Mouse (Mus musculus) thymus, postnatal 4 days (tissue): ENCODE results near the gene Slc17a7.
"Not testable (repeated sequence)": the region's sequence is repeated elsewhere in the genome, so short reads cannot be mapped to it uniquely, and the experiment has no call there.

ENCODE experiments used
- DNase-seq: peaks from one replicate; pipeline ENCODE4 v3.0.0; 2021

The Slc17a7 gene

DNA sequence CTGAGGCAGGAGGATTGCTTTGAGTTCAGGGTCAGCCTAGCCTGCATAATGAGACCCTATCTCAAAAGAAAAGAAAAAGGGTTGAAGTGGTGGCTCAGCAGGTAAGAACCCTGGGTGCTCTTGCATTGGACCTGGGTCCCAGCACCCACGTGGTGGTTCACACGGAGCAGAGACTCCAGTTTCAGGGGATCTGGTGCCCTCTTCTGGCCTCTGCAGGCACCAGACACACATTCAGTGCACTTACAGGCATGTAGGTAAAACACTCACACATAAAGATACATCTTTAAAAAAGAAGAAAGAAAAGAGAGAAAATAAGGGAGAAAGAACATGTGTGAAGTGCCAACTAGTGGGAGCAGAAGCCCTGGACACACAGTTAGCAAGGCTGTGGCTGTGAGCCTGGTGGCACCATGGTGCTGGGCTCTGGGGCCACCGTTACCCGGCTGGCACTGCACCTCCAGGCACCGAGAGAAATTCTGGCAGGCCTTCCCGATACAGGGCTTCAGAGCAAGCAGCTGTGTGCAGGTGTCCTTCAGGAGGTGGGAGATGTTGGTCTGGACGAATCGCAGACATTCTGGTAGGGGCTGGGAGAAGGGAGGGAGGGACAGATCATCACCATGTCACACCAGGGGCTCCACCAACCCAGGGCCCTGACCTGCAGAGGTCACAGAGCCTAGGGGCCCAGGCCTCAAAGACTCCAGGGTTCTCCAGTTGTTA lies 30.1 kb upstream of the Slc17a7 start:
- no peak for DNase-seq

DNA sequence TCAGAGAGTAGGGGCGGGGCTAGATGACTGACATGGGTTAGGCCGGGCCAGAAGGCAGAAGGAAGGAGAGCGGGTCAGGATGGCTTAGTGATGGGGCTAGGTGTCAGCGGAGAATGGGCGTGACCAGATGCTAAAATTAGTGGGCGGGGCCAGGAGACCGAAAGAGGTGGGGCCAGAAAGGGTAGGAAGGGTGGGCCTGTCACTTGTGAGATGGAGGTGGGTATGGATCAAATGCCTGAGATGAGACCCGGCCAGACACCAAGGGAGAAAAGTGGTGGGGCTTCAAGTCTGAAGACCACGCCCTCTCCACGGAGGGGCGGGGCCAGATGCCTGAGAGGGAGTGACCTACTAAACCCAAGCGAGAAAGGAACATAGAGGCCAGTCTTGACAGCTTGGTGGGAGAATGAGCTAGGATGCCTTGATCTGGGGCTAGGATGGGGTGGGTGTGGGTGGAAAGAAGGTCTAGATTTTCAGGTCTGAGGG lies 29.2 kb upstream of the Slc17a7 start:
- DNase-seq = peak; percentile 83

DNA sequence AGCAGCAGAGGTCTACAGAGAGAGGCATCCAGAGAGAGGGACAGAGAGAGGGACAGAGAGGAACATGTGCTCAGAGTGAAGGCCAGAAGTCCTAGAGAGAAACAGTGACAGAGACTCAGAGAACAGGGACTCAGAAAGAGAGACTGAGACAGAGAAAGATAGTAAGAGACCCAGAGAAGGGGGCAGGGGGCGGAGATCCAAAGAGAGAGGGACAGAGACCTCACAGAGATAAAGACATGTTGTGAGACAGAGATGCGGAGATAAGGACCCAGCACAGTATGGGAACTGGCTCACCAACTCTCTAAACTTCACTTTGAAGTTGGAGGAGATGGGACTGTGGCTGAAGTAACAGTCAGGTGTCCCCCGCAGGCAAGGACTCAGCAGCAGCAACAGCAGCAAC lies 28.4 kb upstream of the Slc17a7 start:
- DNase-seq = no peak

DNA sequence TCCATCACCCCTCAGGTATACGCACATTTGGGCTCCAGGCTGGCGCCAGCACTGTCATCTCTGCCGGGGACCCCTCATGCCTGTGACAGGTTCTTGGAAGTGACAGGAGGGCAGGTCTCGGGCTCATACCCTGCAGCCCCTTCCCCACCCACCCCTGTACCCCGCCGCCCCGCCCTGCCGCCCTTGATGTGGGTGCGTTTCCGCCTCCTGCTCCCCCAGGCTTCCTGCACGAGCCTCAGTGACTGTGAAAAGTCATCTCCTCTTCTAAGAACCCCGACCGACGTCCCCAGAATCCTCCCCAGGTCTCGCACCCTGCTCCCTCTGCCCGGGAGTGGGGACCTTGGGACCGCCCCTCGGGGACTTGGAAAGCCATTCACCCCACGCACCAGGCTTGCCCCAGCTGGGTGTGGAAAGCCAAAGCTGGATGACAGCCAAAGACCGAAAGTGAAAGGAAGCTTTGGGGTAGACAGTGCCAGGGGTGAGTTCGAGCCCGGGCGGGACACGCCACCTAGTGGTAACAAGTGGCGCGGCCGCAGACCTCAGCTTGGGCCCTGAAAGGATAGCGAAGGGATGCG lies 27.7 kb upstream of the Slc17a7 start, which contains the start of the genes Gm45713 and Flt3l:
Gm45713 (minus strand) TSS at position 239 of the 575 bp plus-strand sequence.
Flt3l (minus strand) TSS at position 440 of the 575 bp plus-strand sequence.
- peak; percentile 93 for DNase-seq

DNA sequence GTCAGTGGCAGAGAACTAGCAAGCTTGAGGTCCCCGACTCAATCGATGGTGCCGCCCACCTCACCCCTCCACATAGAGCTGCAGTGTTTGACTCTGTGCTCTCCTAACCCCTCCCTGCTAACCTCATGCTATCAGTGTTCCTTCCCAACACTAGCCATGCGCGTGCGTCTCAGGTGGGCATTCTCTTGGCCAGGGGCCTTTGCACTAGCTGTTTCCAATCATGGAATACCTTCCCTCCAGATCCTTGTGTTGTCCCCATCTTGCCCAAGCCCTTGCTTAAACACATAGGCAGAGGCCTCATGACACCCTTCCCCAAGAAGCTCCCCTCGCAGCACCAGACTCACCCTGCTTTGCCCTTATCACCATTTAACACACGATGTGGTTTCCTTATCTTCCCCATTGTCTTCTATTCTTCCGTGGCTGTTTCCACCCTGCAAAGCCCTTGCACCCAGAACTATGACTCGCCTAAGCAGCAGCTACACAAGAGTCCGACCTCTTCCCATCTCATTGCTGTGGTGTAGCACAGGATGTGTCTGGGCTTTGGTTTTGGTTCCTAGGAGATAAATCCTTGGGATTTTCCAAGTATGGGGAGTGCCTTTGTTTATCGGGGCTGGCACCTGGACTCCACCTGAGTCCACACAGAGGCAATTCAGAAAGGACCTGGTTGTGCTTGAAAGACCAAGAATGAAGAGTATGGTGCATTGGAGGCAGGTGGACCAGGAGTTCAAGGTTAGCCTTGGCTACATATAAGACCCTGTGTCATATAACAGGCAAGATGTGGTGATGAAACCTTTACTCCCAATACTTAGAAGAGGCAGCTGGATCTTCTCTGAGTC lies 26.4 kb upstream of the Slc17a7 start:
- peak; percentile 64 for DNase-seq

DNA sequence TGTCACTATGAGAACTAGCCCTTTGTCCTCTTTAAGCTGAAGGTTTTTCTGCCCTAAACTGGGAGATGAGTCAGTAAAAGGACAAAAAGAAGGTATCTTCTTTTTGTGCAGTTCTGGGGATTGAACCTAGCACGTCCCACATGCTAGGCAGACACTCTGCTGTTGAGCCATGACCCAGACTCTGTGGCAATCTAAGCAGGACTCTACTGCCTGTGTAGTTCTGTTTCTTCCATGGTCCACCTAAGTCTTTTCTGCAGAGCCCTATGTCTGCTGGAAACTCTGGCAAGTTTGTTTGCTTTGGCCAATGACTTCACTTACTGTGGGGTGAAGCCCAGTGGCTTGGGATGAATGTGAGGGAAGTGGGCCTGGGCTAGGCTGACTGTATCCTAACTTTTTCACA lies 25.3 kb upstream of the Slc17a7 start:
- no peak for DNase-seq

DNA sequence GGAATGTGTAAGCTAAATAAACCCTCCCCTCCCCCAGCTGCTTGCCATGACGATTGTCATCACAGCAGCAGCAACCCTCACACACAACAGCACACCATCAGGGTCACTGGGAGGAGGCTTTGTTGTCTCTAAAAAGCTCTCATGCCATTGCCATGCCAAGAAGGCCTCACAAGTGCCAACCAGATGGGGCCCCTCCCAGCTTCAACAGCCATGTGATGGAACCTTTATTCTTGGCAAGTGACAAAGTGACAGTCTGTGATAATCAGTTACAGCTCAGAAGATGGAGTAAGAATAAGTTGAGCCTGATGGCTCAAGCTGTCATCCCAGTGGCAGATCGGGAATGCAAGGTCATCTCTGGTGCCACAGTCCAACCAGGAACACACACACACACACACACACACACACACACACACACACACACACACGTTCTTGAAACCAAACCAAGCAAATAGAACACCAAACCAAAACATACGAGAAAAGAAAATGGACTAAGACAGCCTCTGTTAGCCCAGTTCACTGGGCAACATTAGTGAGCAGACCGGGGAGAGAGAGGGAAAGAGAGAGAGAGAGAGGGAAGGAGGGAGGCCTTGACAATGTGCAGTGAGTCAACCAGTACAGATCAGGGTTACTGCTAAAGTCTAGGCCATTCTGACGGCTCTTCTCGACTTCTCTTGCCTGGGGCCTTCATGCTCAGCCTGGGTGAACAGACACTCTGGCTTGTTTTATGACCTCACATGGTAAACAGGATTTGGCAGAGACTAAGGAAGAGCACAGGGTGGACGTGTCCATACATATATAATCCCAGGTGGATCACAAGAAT lies 23.6 kb upstream of the Slc17a7 start:
- DNase-seq = no peak

DNA sequence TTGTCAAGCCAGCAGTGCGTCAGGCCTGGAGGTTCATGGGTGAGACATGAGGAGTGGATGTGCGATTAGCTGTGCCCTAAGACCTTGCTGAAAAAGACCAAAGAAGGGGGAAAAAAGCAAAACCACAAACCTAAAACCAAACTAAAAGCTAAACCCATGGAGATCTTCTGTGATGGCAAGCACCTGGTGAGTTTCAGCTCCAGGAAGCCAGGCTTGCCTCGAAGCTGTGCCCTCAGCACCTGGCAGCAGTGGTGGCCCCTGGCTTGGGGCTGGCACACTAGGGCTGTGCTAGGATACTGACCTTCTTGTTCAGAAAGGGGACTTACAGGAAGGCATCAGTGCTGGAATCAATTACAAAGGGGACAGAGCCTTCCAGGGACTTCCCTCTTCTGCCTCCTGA lies 22.4 kb upstream of the Slc17a7 start:
- peak; percentile 63 for DNase-seq

DNA sequence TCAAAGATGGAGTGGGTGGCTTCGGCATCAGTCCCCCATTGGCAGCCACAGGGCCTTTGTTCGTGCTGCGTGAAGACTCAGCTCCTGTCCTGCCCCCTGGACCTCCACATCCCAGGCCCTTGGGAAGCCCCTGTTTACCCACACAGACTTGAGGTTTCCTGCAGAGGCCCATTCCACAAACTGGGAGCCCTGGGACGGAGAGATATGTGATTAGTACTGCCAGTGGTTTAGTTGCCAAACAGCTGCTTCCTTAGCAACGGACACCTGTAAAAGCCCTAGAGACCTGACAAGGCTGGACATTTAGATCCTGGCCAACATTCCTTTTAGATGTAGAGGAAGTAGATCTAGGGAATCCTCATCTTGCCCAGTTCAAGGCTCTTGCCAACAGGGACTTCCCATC lies 21.8 kb upstream of the Slc17a7 start:
- no peak for DNase-seq

DNA sequence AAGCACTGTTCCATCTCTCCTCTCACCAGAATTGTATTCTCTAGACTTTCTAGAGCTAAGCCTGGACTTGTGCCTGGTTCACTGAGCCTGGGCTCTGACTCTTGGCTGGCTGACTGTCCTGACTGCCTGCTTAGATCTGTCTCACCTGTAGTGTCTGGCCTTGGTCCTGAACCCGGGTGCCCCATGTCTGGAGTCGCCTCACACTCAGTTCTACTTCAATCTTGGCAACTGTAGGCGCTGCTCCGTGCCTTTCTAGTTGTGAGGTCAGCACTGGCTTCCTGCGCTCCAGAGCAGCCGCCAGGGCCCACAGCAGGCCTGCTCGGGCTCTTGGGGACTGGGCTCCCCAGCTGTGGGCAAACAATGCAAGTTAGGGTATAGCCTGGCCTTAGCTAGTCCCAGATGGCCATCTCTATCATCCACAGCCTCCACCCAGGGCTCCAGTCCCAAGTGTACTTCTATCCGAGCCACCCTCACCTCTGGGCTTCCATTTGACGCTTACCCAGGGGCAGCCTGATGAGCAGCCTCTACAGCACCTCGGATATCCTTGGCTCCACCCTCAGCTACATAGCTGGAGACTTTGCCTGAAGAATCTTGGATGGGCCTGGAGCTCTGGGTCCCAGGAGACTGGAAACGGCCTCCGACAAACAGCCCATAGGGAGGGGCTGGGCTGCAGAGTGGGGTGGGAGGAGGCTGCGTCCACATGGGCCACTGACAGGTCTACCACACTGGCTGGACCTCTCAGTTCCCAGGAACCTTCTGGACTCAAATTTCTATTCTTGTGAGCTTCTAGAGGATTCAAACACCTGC lies 19.2 kb upstream of the Slc17a7 start:
- DNase-seq = no peak

DNA sequence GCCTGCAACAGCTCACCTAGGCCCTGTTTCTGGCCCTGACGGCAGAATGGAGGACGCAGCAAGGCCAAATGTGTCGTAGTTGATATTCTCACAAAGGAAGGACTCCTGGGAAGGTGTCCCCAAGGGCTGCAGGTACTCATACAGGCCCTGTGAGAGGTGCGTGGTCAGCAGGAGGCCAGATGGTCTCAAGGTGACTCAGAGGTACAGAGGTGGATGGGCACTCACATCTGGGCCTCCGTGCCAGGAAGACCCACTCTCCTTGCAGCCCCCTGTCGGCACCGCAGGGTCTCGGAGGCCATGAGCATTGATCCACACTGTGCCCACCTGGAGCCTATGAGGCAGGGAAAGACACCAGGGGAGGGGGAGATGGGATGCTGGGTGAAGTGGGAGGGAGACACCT lies 18.3 kb upstream of the Slc17a7 start:
- no peak for DNase-seq

DNA sequence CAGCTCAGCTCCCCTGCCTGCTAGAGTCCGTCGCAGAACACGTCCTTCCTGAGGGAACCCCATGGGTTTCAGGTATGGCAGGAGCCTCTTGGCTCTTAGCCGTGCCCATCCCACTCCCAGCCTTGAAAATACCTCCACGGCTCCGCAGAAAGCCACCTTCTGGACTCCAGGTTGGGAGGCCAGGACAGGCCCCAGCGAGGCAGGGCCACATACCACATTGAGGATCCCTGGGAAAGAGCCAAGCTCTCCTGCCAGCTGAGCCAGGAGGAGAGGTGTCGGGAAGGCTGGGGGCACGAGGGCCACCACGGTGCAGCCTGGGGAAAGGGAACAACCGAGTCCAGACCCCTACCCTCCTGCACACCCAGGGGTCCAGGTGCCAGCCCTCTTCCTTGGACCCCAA lies 16.5 kb upstream of the Slc17a7 start:
- no peak for DNase-seq

DNA sequence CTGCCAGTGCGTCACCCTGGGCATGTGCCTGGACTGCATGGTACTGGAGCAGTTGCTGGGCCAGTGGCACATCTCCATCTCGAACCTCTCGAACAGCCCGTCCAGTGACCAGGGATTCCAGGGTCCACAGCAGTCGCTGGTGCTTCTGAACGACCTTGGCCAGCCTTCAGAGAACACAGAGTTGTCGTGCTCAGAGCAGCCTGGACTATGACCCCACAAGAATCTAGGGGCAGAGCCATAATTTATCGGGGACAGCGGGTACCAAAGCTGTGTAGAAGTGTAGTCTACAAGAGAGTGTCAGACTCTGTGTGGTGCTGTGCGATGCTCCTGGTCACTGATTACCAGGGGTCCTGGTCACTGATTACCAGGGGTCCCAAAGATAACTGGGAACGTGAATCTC lies 15.8 kb upstream of the Slc17a7 start:
- no peak for DNase-seq

DNA sequence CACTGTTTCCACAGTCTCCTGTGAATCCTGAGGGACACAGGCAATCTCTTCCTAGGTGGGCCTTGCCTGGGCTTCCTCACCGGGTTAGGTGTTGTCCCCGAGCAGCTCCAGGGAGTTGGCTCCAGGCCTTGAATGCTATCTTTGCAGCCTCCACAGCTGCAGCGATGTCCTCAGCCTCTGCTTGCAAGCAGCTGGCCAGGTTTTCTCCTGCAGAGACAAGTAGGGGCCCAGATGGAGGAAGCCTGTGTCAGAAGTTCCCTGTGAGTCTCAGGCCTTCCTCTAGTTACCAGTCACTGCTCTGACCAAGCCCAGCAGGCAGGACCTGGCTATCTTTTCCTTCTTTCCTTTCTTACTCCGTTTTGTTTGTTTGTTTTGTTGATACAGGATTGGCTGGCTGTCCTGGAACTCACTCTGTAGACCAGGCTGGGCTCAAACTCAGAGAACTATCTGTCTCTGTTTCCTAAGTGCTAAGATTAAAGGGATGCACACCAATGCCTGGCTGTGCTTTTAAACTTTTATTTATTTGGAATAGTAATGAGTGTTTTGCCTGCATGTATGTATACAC lies 15.1 kb upstream of the Slc17a7 start:
- DNase-seq = no peak

DNA sequence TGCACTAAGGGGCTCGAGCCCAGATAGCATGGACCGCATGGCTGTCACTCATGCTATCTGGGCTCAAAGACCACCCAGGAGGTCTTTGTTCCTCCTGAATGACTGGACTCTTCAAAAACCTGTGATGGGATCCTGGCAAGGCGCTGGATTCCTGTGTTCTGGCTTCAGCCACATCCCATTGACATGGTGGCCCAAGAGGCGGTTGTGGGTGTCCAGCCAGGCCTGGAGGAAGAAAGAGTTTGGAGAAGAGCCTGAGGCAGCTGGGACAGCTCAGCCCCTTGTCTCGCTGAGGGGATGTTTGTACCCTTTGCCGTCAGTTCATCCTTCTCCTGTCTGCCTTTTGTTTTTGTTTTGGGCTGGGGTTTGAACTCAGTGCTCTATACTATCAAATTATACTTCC lies 14.2 kb upstream of the Slc17a7 start:
- no peak for DNase-seq

DNA sequence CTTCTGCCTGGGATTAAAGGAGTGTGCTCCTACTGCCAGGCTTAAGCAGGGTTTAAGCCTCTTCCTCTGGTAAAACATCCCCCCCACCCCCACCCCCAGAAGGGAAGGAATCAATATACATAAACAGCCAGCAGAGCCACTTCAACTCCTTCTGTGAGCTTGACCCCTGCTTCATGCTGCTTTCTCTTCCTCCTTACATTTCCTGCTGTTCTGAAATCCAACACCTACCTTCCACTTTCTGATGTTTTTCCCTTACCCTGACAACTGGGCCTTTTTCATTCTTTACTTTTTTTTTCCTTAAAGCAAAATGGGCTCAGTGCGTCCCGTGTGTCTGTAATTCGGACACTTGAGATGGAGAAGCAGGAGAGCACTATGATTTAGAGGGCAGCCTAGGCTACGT lies 13.4 kb upstream of the Slc17a7 start:
- no peak for DNase-seq

DNA sequence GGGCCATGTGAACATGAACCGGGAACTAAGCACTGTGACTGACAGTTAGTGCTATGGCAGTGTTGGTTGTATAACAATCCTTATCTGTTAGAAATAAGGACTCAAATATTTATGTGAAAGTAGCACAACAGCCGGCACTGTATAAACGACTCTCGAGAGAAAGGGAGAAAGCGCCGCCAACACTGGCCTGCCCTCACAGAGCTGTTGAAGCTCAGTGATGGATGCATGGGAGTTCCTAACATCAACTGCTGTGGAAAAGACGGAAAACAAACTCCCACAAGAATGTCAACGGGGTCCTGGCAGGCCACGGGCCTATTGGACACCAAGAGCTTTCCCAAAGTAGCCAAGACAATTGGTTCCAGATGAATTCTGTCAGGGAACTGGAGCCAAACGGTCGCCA lies 12.4 kb upstream of the Slc17a7 start:
- no peak for DNase-seq

DNA sequence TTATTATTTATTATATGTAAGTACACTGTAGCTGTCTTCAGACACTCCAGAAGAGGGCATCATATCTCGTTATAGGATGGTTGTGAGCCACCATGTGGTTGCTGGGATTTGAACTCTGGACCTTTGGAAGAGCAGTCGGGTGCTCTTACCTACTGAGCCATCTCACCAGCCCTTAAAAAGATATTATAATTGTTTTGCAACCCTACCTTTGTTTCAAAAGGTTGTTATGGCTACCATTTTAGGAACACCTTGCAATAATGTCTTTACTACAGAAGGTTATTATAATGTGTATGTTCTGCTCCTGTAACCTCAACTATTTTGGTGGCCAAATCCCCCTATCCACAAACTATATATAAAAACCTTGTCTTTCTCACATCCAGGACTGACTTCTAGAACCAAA lies 10.7 kb upstream of the Slc17a7 start:
- not testable (repeated sequence) for DNase-seq

DNA sequence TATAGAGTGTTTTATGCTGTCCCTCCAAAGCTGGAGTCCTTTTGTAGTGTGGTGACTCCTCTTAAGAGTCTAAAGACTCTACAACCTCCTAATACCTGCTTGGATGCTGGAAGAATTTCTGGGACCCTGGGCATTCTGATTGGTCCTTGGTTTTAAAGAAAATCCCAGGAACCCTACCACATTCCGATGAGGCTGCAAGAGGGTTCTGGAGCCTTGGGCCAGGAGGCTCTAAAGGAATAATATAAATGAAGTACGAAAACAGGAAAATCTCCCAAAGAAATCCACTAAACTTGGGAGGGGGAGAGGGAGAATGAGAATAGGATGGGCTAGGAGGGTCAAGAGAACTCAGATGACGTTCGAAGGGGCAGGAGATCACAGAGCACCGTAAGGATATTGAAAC lies 10.2 kb upstream of the Slc17a7 start:
- DNase-seq = no peak

DNA sequence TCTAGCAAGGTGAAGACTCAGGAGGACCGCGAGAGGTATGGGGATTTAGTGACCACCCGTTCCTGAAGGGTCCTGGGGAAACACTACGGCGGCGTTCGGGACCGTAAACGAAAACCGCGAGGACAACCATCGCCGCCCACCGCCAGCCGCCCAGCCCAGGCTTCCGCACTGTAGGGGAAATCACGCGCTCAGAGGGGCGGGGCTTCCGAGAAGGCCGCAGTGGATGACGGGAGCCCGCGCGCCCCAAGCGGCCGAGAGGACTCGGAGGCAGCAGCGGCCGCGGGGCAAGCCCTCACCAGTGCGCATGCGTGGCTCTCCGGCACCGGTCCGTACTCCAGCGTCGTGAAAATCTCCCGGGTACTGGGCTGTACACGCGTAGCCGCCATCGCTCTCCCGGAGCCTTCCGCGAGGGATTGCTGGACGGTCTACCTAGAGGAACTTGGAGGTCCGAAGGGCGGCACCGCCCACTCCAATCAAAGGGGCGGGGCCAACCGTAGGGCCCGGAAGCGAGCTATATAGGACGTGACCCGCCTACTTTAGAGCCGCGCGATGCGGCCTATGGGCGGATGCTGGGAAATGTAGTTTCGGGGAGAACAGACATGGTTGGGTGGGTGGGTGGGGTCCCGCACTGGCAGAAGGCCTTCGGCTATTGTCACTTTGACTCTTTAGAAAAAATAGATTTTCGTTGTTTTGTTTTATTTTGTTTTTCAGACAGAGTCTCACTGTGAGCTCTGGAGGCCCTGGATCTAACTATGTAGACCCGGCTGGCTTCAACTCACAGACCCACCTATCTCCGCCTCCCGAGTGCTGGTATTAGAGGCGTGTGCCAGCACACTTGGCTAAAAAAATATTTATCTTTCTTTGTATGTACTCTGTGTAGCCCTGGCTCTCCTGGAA lies 9.4 kb upstream of the Slc17a7 start, which contains the start of the genes Pih1d1 and Aldh16a1:
Pih1d1 (plus strand) TSS at position 208 of the 897 bp plus-strand sequence.
Aldh16a1 (minus strand) TSS at position 489 of the 897 bp plus-strand sequence.
- DNase-seq = peak; percentile 99
